Mouse (Mus musculus) limb, embryonic 14.5 days (tissue): ENCODE data around the gene Trim69. TPM values are rescaled to one million over a fixed set of nuclear protein-coding genes. Genes with fewer than 3 reads are reported as not detected.

ENCODE experiments used
- ATAC-seq: fragments of 200-750 bp; cut with Nextera tagmentation; 2 replicates; pipeline ENCODE4 v1.8.0; 2017; ENCODE audit warnings: low read depth, moderate number of reproducible peaks, moderate TSS enrichment; ENCODE audit not compliant: low FRiP score
- DNase-seq: peaks from one replicate; pipeline ENCODE4 v3.0.0-alpha.2; 2015; ENCODE audit warnings: low spot score
- H3K27ac ChIP-seq: fragments of 300-500 bp; sonication (generic); replicated peaks from 2 replicates; pipeline ENCODE4 v1.5.1; 2014; ENCODE audit warnings: low read depth, mild to moderate bottlenecking, low read length, moderate library complexity, mixed read lengths
- H3K27me3 ChIP-seq: fragments of 300-500 bp; sonication (generic); 2 replicates; pipeline ENCODE4 v1.6.1; 2014; ENCODE audit warnings: low read length, mixed read lengths; ENCODE audit not compliant: control insufficient read depth, insufficient read depth
- H3K36me3 ChIP-seq: fragments of 300-500 bp; sonication (generic); 2 replicates; pipeline ENCODE4 v1.6.1; 2014; ENCODE audit warnings: mild to moderate bottlenecking, low read length, moderate library complexity, mixed read lengths; ENCODE audit not compliant: control insufficient read depth, insufficient read depth
- H3K4me1 ChIP-seq: fragments of 300-500 bp; sonication (generic); 2 replicates; pipeline ENCODE4 v1.6.1; 2014; ENCODE audit warnings: antibody characterized with exemption, low read length, mixed read lengths; ENCODE audit not compliant: control insufficient read depth, insufficient read depth
- H3K4me2 ChIP-seq: fragments of 300-500 bp; sonication (generic); replicated peaks from 2 replicates; pipeline ENCODE4 v1.6.1; 2014; ENCODE audit warnings: low read depth, mild to moderate bottlenecking, low read length, moderate library complexity; ENCODE audit not compliant: severe bottlenecking
- H3K4me3 ChIP-seq: fragments of 300-500 bp; sonication (generic); replicated peaks from 2 replicates; pipeline ENCODE4 v1.5.1; 2014; ENCODE audit warnings: low read length
- H3K9ac ChIP-seq: fragments of 300-500 bp; sonication (generic); 2 replicates; pipeline ENCODE4 v1.6.1; 2014; ENCODE audit warnings: mild to moderate bottlenecking, low read depth, low read length, moderate library complexity; ENCODE audit not compliant: severe bottlenecking
- H3K9me3 ChIP-seq: fragments of 300-500 bp; sonication (generic); 2 replicates; pipeline ENCODE4 v1.6.1; 2016; ENCODE audit warnings: low read length; ENCODE audit not compliant: control insufficient read depth
- POLR2A ChIP-seq: fragments of 200-500 bp; IDR thresholded peaks from 2 replicates; pipeline ENCODE4 v1.8.0; 2012; ENCODE audit warnings: inconsistent platforms, mild to moderate bottlenecking, moderate library complexity, borderline replicate concordance; ENCODE audit not compliant: insufficient read depth, insufficient read length; ENCODE audit errors: extremely low read depth
- WGBS: fragments of 180-500 bp; shearing (Covaris S2); extraction: QIAGEN DNeasy Blood & Tissue Kit; methylation state at CpG from one replicate; pipeline ENCODE4 v1.1.7; 2014; 5-methylcytosine and 5-hydroxymethylcytosine counted together
- polyA plus RNA-seq, 2 experiments: library from polyadenylated mRNA; depleted of rRNA in 1 of 2; stranded (reverse) in 1 of 2; unstranded in 1 of 2; fragments of >200 nt; fragmentation: Nextera tagmentation in 1 of 2; extraction: Ambion mirVana in 1 of 2; gene quantifications; 2 replicates each; pipeline versions ENCODE4 v1.2.1 to v1.2.3; 2012 to 2014

Trim69 gene
- 0.08 and 0.17 TPM in 2 replicates for polyA plus RNA-seq (2012; rRNA removed)
- not detected in 2 replicates for polyA plus RNA-seq (2014; fragmentation: Nextera tagmentation; extraction: Ambion mirVana)

- H3K36me3 ChIP-seq: no peaks in the 10 kb centered on the region
- 46% methylated on average over 2 of the region's 2 CpGs for WGBS
- no peaks in the 10 kb centered on the region for H3K27me3 ChIP-seq
- TF ChIP-seq POLR2A: no peak
- no peak within 1 kb of the TSS for H3K4me2 ChIP-seq
- DNase-seq (peak; percentile 79), ATAC-seq (no peak)
- H3K27ac ChIP-seq: no peak within 1 kb of the TSS
- H3K9me3 ChIP-seq: no peaks in the 10 kb centered on the region
- H3K4me3 ChIP-seq: no peak within 1 kb of the TSS
- H3K9ac ChIP-seq: no peak within 1 kb of the TSS; the same call in 1 of the 2 replicates
- 0 out of 2 replicates have a peak, but pooled peaks cover 4% of the 10 kb centered on the region for H3K4me1 ChIP-seq
Measured at GRCm38 (mm10) chr2:122160680-122161079, at the start of gene Trim69. TSS of gene Trim69 (plus strand) at chr2:122160700.

- DNase-seq (no peak), ATAC-seq (no peak)
- H3K27ac ChIP-seq: no peak overlapping the region
- no peak for TF ChIP-seq POLR2A
- WGBS: 90% methylated on average over 2 of the region's 2 CpGs
- H3K27me3 ChIP-seq: no peaks in the 10 kb centered on the region
- peaks cover 9% of the 10 kb centered on the region for H3K36me3 ChIP-seq
- peak overlapping the region; percentile 69; the same call in 1 of the 2 replicates for H3K4me3 ChIP-seq
- H3K9ac ChIP-seq: no peak overlapping the region
- peaks cover 6% of the 10 kb centered on the region; the same call in 1 of the 2 replicates for H3K4me1 ChIP-seq
- H3K4me2 ChIP-seq: peak overlapping the region; percentile 68; the same call in 1 of the 2 replicates
- H3K9me3 ChIP-seq: no peaks in the 10 kb centered on the region
Measured at GRCm38 (mm10) chr2:122116888-122117287, 43.6 kb upstream of the Trim69 start.

GRCm38 (mm10) chr2:122117961-122118958 is 42.2 kb upstream of the Trim69 start, which contains the start of gene Spg11:
TSS of gene Spg11 (minus strand) at chr2:122118386.
- DNase-seq: peak; percentile 98
- Histone ChIP-seq H3K27ac (peak within 1 kb of the TSS; percentile 96), H3K4me2 (peak within 1 kb of the TSS; percentile 68), H3K4me1 (peaks cover 6% of the 10 kb centered on the region; the same call in 1 of the 2 replicates), H3K4me3 (peak within 1 kb of the TSS; percentile 69), H3K9me3 (no peaks in the 10 kb centered on the region), H3K9ac (peak within 1 kb of the TSS; percentile 90), H3K27me3 (no peaks in the 10 kb centered on the region), H3K36me3 (peaks cover 3% of the 10 kb centered on the region; the same call in 1 of the 2 replicates)
- peak; percentile 99 for TF ChIP-seq POLR2A
- 1% methylated on average over 43 of the region's 47 CpGs for WGBS
- peak; percentile 99 for ATAC-seq

GRCm38 (mm10) chr2:122125680-122126572 is 34.6 kb upstream of the Trim69 start:
- Histone ChIP-seq H3K4me3 (no peak overlapping the region), H3K9me3 (no peaks in the 10 kb centered on the region), H3K4me2 (no peak overlapping the region), H3K27ac (no peak overlapping the region), H3K36me3 (no peaks in the 10 kb centered on the region), H3K4me1 (no peaks in the 10 kb centered on the region), H3K27me3 (no peaks in the 10 kb centered on the region), H3K9ac (no peak overlapping the region)
- ATAC-seq (no peak), DNase-seq (no peak)
- no peak for TF ChIP-seq POLR2A
- 47% methylated on average over 12 of the region's 12 CpGs for WGBS

- Histone ChIP-seq H3K27ac (no peak overlapping the region), H3K36me3 (no peaks in the 10 kb centered on the region), H3K9ac (no peak overlapping the region), H3K27me3 (no peaks in the 10 kb centered on the region), H3K4me1 (no peaks in the 10 kb centered on the region), H3K4me2 (no peak overlapping the region), H3K4me3 (no peak overlapping the region), H3K9me3 (no peaks in the 10 kb centered on the region)
- TF ChIP-seq POLR2A: no peak
- DNase-seq (no peak), ATAC-seq (no peak)
- 49% methylated on average over 5 of the region's 5 CpGs for WGBS
Measured at GRCm38 (mm10) chr2:122126765-122127347, 33.6 kb upstream of the Trim69 start.
